Mouse (Mus musculus): ENCODE results near the gene Rapgef2.

- no peak for TF ChIP-seq CTCF (IDR thresholded peaks at IDR 0.05; ENCODE audit: borderline replicate concordance, control insufficient read depth, extremely low read depth, insufficient read depth, low read length, poor library complexity)
- no peak for TF ChIP-seq POLR2A (IDR thresholded peaks at IDR 0.05; ENCODE audit: control insufficient read depth, extremely low read depth, insufficient read depth, low read length, poor library complexity)
Measured at GRCm38 (mm10) chr3:79222192-79222960, 63.9 kb downstream of the Rapgef2 start.

Measured in thymus, adult 2 months (tissue).